Mouse (Mus musculus) hindbrain, embryonic 14.5 days (tissue): ENCODE results near the gene Pheta1. TPM values are rescaled to one million over a fixed set of nuclear protein-coding genes. Genes with fewer than 3 reads are reported as not detected.

ENCODE experiments used
- ATAC-seq: fragments of 200-750 bp; cut with Nextera tagmentation; 2 replicates; pipeline ENCODE4 v1.8.0; 2017; ENCODE audit warnings: moderate number of reproducible peaks, mild to moderate bottlenecking, moderate TSS enrichment, moderate library complexity; ENCODE audit not compliant: low FRiP score
- DNase-seq: peaks from one replicate; pipeline ENCODE4 v3.0.0-alpha.2; 2015; ENCODE audit warnings: low spot score
- H3K27ac ChIP-seq: fragments of 300-500 bp; sonication (generic); 2 replicates; pipeline ENCODE4 v1.5.1; 2014; ENCODE audit warnings: mild to moderate bottlenecking, moderate library complexity
- H3K27me3 ChIP-seq: fragments of 300-500 bp; sonication (generic); 2 replicates; pipeline ENCODE4 v1.6.1; 2014; ENCODE audit warnings: mild to moderate bottlenecking, low read length, mixed read lengths; ENCODE audit not compliant: control insufficient read depth, insufficient read depth
- H3K36me3 ChIP-seq: fragments of 300-500 bp; sonication (generic); replicated peaks from 2 replicates; pipeline ENCODE4 v1.6.1; 2014; ENCODE audit not compliant: control insufficient read depth, insufficient read depth
- H3K4me1 ChIP-seq: fragments of 300-500 bp; sonication (generic); replicated peaks from 2 replicates; pipeline ENCODE4 v1.6.1; 2014; ENCODE audit warnings: antibody characterized with exemption, low read length, mixed read lengths; ENCODE audit not compliant: control insufficient read depth, insufficient read depth
- H3K4me2 ChIP-seq: fragments of 300-500 bp; sonication (generic); replicated peaks from 2 replicates; pipeline ENCODE4 v1.6.1; 2014; ENCODE audit warnings: mild to moderate bottlenecking, moderate library complexity
- H3K4me3 ChIP-seq: fragments of 300-500 bp; sonication (generic); replicated peaks from 2 replicates; pipeline ENCODE4 v1.5.1; 2014; ENCODE audit warnings: mild to moderate bottlenecking, low read length
- H3K9ac ChIP-seq: fragments of 300-500 bp; sonication (generic); 2 replicates; pipeline ENCODE4 v1.6.1; 2014
- H3K9me3 ChIP-seq: fragments of 300-500 bp; sonication (generic); 2 replicates; pipeline ENCODE4 v1.6.1; 2016; ENCODE audit warnings: low read length; ENCODE audit not compliant: control insufficient read depth
- WGBS: fragments of 180-500 bp; shearing (Covaris S2); extraction: QIAGEN DNeasy Blood & Tissue Kit; methylation state at CpG from one replicate; pipeline ENCODE4 v1.1.7; 2014; 5-methylcytosine and 5-hydroxymethylcytosine counted together
- polyA plus RNA-seq: library from polyadenylated mRNA; unstranded; fragments of >200 nt; fragmentation: Nextera tagmentation; extraction: Ambion mirVana; gene quantifications from 2 replicates; pipeline ENCODE4 v1.2.1, GENCODE M21; 2014

Pheta1 gene
- polyA plus RNA-seq, 1 experiment from 2014 or later: 32.3 TPM

DNA sequence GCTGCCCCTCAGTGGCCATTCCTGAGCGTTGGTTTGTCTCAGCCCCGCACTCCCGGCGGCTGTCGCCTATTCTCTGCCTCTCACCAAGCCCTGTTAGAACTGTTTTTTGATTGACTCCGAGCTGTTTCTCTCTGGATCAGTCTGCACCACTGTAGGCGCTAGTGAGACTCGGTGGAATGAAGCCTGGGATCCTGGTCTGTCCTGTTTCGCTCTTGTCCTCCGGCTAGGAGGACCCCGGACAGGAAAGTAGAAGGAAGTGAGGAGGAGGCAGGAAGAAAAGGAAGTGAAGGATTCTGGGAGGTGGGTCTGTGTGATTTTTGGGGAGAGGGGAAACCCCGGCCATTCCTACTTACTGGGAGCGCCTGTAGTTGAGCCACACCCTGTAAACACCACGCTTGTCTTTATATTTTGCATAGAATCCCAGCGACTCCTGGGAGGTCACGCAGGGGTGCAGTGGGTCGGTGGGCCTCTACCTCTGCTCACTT lies 707 bp upstream of the Pheta1 start:
- Histone ChIP-seq H3K27me3 (peaks cover 22% of the 10 kb centered on the region), H3K36me3 (peaks cover 17% of the 10 kb centered on the region), H3K4me3 (peak overlapping the region; percentile 67), H3K27ac (peak overlapping the region; percentile 33), H3K9me3 (no peaks in the 10 kb centered on the region), H3K9ac (peak overlapping the region; percentile 74), H3K4me1 (peaks cover 18% of the 10 kb centered on the region), H3K4me2 (peak overlapping the region; percentile 58)
- ATAC-seq (0 out of 2 replicates have a peak, but pooled peaks have one; percentile 18), DNase-seq (no peak)
- 0% methylated on average over 17 of the region's 17 CpGs for WGBS

DNA sequence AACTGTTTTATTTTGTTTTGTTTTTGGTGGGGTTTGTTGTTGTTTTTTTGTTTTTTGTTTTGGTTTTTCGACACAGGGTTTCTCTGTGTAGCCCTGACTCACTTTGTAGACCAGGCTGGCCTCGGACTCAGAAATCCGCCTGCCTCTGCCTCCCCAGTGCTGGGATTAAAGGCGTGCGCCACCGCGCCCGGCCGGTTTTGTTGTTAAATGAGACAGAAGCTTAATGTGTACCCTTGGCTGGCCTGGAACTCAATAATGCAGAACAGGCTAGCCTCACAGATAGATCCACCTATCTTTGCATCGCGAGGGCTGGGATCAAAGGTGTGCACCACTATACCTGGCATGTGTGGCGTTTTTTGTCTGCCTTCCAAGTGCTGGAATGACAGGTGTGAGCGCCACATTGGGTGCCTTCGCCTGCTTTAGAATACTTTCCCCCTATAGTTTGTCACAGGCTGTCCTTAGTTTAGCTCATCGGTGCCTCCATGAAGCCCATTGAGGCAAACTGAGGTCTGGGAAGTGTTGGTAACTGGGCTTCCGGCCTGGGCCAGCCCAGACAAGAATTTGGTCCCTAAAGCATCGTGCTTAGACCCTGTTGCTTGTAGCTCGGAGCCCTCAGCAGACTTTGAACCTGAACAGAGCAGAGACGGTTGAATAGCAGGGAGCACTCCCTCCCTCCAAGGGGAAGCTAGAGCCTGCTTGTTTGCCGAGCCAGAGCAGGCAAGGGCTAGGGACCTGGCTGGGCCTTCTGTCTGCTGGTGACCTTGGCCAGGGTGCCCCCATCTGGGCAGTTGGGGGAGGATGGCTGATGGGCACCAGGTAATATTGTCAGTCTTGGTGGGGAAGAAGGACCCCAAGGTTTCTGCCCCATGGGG lies 930 bp downstream of the Pheta1 start:
- Histone ChIP-seq H3K27ac (no peak overlapping the region), H3K9ac (peak overlapping the region; percentile 74), H3K4me3 (peak overlapping the region; percentile 67), H3K36me3 (peaks cover 30% of the 10 kb centered on the region), H3K9me3 (no peaks in the 10 kb centered on the region), H3K27me3 (peaks cover 7% of the 10 kb centered on the region; the same call in 1 of the 2 replicates), H3K4me2 (peak overlapping the region; percentile 58), H3K4me1 (peaks cover 27% of the 10 kb centered on the region)
- DNase-seq (no peak), ATAC-seq (no peak)
- WGBS: 43% methylated on average over 20 of the region's 20 CpGs

DNA sequence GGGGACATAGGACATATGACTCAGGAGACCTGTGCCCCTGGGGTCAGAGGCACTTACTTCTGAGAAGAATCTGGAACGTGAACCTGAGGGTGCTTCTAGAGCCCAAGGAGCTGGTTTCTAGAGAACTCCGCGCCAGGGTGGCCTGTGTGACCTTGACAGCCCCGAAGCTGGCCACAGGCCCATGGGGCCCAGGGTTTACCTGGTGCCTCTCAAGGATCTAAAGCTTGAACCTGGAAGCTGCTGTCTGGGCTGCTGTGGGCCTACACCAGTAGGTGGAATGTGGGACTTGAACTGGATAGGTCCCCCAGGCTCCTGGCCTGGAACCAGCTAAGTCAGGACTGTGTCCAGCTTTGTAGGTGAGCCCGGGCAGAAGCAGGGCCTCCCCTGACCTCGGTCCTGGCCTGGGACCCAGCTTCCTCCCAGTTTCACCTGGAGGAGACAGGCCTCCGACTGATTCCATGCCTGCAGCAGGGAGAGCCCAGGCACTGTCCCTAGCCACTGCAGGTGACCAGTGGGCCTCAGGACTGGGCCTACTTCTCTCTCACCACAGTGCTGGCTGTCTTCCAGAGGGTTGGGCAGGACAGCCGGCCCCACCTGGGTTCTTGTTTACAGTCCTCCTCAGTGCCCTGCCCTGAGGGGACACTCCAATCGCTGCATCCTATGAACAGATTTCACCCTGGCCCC lies 4.7 kb downstream of the Pheta1 start:
- ATAC-seq: no peak
- H3K27ac ChIP-seq: no peak overlapping the region
- peaks cover 30% of the 10 kb centered on the region for H3K36me3 ChIP-seq
- DNase-seq: no peak
- no peaks in the 10 kb centered on the region for H3K27me3 ChIP-seq
- H3K4me1 ChIP-seq: peaks cover 32% of the 10 kb centered on the region
- no peak overlapping the region for H3K4me3 ChIP-seq
- no peak overlapping the region for H3K4me2 ChIP-seq
- no peak overlapping the region for H3K9ac ChIP-seq
- no peaks in the 10 kb centered on the region for H3K9me3 ChIP-seq
- 78% methylated on average over 9 of the region's 9 CpGs for WGBS

DNA sequence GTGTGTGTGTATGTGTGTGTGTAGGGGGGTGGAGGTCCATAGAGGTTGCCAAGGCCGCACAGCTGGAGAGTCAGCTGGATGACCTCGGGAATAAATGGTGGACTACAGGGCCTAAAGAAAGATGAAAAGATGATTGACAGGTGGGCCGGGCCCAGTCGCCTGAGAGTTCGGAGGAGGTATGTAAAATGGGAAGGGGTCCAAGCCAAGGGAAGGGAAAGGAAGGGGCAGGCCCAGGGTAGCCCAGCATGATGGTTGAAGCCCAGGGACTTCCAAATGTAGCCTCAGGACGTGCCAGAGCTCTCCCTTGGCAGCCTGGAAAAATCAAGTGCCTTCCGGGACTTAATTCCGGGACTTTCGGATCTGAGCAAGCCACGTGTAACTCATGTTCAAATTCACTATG lies 6.0 kb downstream of the Pheta1 start:
- H3K9me3 ChIP-seq: no peaks in the 10 kb centered on the region
- H3K27ac ChIP-seq: no peak overlapping the region
- ATAC-seq (no peak), DNase-seq (no peak)
- H3K27me3 ChIP-seq: no peaks in the 10 kb centered on the region
- WGBS: 31% methylated on average over 10 of the region's 10 CpGs
- H3K4me2 ChIP-seq: no peak overlapping the region
- H3K9ac ChIP-seq: no peak overlapping the region
- peaks cover 32% of the 10 kb centered on the region for H3K36me3 ChIP-seq
- peaks cover 28% of the 10 kb centered on the region for H3K4me1 ChIP-seq
- H3K4me3 ChIP-seq: no peak overlapping the region

DNA sequence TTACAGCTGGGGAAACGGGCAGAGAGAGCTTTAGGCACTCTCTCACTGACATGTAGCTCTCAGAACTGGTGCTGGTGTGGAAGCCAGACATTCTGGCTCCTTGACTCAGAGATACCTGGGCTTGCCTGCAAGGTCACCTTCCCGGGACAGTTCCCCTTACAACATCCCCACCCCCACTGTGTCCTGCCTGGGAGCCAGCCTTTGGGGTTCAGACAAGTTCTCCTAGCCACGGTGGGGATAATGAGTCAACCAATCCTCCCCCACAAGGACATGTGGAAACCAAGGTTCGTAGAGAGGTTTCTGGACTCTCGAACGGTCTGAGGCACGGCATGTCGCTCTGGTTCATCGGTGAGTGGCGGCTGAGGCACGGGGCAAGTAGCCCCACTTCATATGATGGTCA lies 8.0 kb downstream of the Pheta1 start:
- no peaks in the 10 kb centered on the region for H3K27me3 ChIP-seq
- DNase-seq (no peak), ATAC-seq (no peak)
- no peak overlapping the region for H3K9ac ChIP-seq
- no peak overlapping the region for H3K4me3 ChIP-seq
- no peak overlapping the region for H3K4me2 ChIP-seq
- H3K9me3 ChIP-seq: peaks cover 7% of the 10 kb centered on the region; the same call in 1 of the 2 replicates
- peaks cover 14% of the 10 kb centered on the region for H3K4me1 ChIP-seq
- 90% methylated on average over 11 of the region's 11 CpGs for WGBS
- peaks cover 41% of the 10 kb centered on the region for H3K36me3 ChIP-seq
- H3K27ac ChIP-seq: no peak overlapping the region

DNA sequence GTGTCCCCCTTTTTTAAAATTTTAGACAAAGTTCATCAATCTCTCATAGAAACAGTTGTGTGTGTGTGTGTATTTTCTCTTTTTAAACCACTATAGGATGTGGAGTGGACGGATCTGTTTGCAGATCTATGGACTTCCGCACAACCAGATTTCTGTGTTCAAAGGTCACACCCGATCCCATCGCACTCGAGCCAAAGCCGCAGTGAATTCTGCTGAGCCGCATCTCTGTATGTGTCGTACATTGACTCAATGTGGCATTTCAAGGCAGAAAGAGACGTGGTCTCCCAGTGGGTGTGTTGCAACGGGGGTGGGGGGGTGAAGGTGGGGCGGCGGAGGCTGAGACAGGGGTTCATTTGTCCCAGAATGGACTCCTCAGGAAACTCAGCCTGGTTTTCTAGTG lies 9.6 kb downstream of the Pheta1 start:
- H3K4me1 ChIP-seq: peaks cover 14% of the 10 kb centered on the region
- no peak overlapping the region for H3K27ac ChIP-seq
- no peak overlapping the region for H3K4me2 ChIP-seq
- DNase-seq (no peak), ATAC-seq (no peak)
- H3K27me3 ChIP-seq: no peaks in the 10 kb centered on the region
- WGBS: 93% methylated on average over 12 of the region's 12 CpGs
- no peak overlapping the region for H3K4me3 ChIP-seq
- H3K9me3 ChIP-seq: peaks cover 7% of the 10 kb centered on the region; the same call in 1 of the 2 replicates
- peaks cover 24% of the 10 kb centered on the region for H3K36me3 ChIP-seq
- H3K9ac ChIP-seq: no peak overlapping the region

DNA sequence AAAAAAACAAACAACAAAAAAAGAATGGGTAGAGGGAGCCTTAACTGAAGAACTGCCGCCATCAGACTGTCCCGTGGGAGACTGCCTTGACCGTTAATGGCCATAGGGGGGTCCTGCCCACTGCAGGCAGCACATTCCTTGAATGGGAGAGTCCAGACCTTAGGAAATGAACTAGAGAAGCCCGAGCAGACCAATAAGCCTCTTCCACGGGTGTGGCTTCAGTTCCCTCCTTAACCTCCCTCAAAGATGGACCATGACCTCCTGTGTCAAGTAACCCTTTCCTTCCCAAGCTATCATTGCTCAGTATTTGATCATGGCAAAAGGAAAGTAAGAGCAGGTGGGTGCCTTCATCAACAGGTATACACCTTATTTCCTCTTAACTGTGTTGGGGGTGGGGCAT lies 13.2 kb downstream of the Pheta1 start:
- Histone ChIP-seq H3K27ac (no peak overlapping the region), H3K27me3 (no peaks in the 10 kb centered on the region), H3K4me2 (no peak overlapping the region), H3K9ac (no peak overlapping the region), H3K36me3 (peaks cover 19% of the 10 kb centered on the region; the same call in 1 of the 2 replicates), H3K9me3 (peaks cover 7% of the 10 kb centered on the region; the same call in 1 of the 2 replicates), H3K4me1 (no peaks in the 10 kb centered on the region), H3K4me3 (no peak overlapping the region)
- DNase-seq (no peak), ATAC-seq (no peak)
- 53% methylated on average over 5 of the region's 5 CpGs for WGBS

DNA sequence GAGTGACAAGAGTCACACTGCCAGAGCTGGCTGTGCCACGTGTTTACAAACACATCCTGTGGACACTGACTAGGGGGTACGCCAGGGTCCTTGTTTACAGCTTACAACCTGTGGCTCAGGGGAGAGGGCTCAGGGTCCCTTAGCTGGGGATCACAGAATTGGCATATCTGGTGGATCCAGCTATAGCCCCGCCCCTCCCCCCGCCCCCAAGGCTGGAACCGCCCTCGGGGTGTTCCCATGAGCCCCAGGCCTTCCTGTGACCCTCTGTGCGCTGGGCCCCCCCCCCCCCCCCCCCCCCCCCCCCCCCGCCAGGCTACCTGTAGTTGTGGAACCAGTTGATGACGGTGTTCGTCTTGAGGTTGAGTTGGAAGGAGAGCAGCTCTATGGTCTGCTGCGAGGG lies 15.5 kb downstream of the Pheta1 start:
- Histone ChIP-seq H3K4me3 (no peak overlapping the region), H3K36me3 (peaks cover 34% of the 10 kb centered on the region), H3K9me3 (peaks cover 7% of the 10 kb centered on the region; the same call in 1 of the 2 replicates), H3K4me1 (no peaks in the 10 kb centered on the region), H3K27ac (no peak overlapping the region), H3K9ac (no peak overlapping the region), H3K4me2 (no peak overlapping the region), H3K27me3 (no peaks in the 10 kb centered on the region)
- 9% methylated on average over 9 of the region's 11 CpGs for WGBS
- DNase-seq (no peak), ATAC-seq (no peak)

DNA sequence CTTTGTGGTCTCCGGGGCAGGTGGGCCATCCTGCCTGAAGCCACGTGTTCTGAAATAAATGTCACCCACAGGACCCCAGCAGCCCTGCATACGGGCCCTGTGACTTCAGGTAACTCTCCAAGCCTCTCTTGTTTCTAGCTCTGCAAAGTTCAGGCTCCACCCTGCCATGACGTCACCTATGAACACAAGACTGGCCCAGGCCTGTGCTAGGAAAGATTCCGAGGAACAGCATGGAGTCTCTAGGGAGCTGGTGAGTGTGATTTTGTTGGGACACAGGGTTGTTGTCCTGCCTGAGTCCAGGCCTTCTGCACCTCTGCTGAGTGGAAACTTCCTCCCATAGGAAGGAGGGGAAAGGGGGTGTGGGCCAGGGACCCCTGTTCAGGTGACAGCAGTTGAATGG lies 19.2 kb downstream of the Pheta1 start:
- Histone ChIP-seq H3K4me2 (no peak overlapping the region), H3K36me3 (peaks cover 27% of the 10 kb centered on the region), H3K9me3 (no peaks in the 10 kb centered on the region), H3K4me1 (no peaks in the 10 kb centered on the region), H3K27me3 (no peaks in the 10 kb centered on the region), H3K9ac (no peak overlapping the region), H3K4me3 (no peak overlapping the region), H3K27ac (no peak overlapping the region)
- 86% methylated on average over 5 of the region's 5 CpGs for WGBS
- DNase-seq: no peak
- ATAC-seq: no peak
